Mouse (Mus musculus) thymus, adult 2 months (tissue): ENCODE data around the gene Hs3st5.

Experiments
- CTCF ChIP-seq: fragments of 200-500 bp; IDR thresholded peaks from 2 replicates; pipeline ENCODE4 v1.5.1; 2012; ENCODE audit warnings: mild to moderate bottlenecking, control low read depth, low read length, moderate library complexity, borderline replicate concordance; ENCODE audit not compliant: control insufficient read depth, poor library complexity, insufficient read depth; ENCODE audit errors: extremely low read depth
- POLR2A ChIP-seq: fragments of 200-500 bp; IDR thresholded peaks from 2 replicates; pipeline ENCODE4 v1.6.1; 2012; ENCODE audit warnings: mild to moderate bottlenecking, low read length, control low read depth, moderate library complexity; ENCODE audit not compliant: control insufficient read depth, poor library complexity, insufficient read depth; ENCODE audit errors: extremely low read depth

- TF ChIP-seq CTCF (no peak), POLR2A (no peak)
These were observed 275.0 kb downstream of the Hs3st5 start for GRCm38 (mm10) chr10:36781641-36782040.
